In the genomic region with DNA sequence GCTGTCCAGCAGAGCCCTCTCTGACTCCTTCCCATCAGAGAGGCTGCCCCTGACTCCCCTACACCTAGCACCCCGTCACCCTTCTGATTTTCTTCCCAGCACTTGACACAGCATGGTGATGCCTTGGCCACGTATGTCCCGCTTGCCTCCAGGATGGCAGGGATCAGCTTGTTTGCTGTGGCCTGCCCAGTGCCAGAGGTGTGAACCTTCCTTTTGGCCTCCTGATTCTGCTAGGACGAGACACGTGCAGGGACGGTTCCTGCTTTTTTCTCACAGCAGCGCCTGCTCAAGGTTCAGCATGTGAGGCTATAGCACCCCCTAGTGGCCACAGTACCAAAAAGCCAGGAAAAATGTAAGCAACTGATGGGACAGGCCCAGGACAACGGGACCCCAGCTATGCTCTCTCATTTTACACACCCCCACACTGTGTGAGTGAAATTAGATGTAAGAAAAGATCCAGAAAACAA, we compare ENCODE assay signal across 7 mouse cellular contexts.
A peak's percentile ranks its signal among the peaks of the same experiment; 100 is the strongest.
DNase-seq lines count a peak whose midpoint lies in the region; ATAC-seq and TF ChIP-seq lines count a peak whose summit lies in the region.

No protein-coding gene starts in this region.

- H3K27ac ChIP-seq in embryonic facial prominence, embryonic 10.5 days (replicated peaks) = no peak overlapping the region
- H3K27ac ChIP-seq in heart, adult 2 months = no peak overlapping the region; the same call in 1 of the 2 replicates
- H3K27ac ChIP-seq in kidney, adult 2 months (ENCODE audit: insufficient read depth, low read depth, low read length) = no peak overlapping the region
- H3K27ac ChIP-seq in limb, embryonic 12.5 days = no peak overlapping the region
- H3K27ac ChIP-seq in midbrain, embryonic 15.5 days = no peak overlapping the region

- peak; percentile 89 for DNase-seq in adrenal gland, postnatal 14 days
- DNase-seq in embryonic facial prominence, embryonic 10.5 days (ENCODE audit: low spot score) = peak; percentile 87
- DNase-seq in heart, adult 2 months = peak; percentile 82 to 83
- DNase-seq in kidney, adult 2 months = peak; percentile 87
- peak; percentile 51 to 79 for DNase-seq in spleen, adult 18-20 months

- H3K9me3 ChIP-seq in embryonic facial prominence, embryonic 10.5 days = no peaks in the 10 kb centered on the region
- H3K9me3 ChIP-seq in limb, embryonic 12.5 days = no peaks in the 10 kb centered on the region
- H3K9me3 ChIP-seq in midbrain, embryonic 15.5 days = no peaks in the 10 kb centered on the region

- no peaks in the 10 kb centered on the region for H3K36me3 ChIP-seq in embryonic facial prominence, embryonic 10.5 days (replicated peaks)
- no peaks in the 10 kb centered on the region for H3K36me3 ChIP-seq in heart, adult 2 months (ENCODE audit: control insufficient read depth, insufficient read depth, low read length)
- no peaks in the 10 kb centered on the region for H3K36me3 ChIP-seq in kidney, adult 2 months (ENCODE audit: control insufficient read depth, insufficient read depth, low read length)
- no peaks in the 10 kb centered on the region for H3K36me3 ChIP-seq in limb, embryonic 12.5 days
- H3K36me3 ChIP-seq in midbrain, embryonic 15.5 days (replicated peaks) = no peaks in the 10 kb centered on the region

- TF ChIP-seq EP300 in heart, adult 2 months (IDR thresholded peaks at IDR 0.05; ENCODE audit: insufficient read depth, low read depth, low read length) = peak; percentile 91

- TF ChIP-seq POLR2A in heart, adult 2 months (IDR thresholded peaks at IDR 0.05; ENCODE audit: insufficient read depth, low read depth, low read length) = no peak
- no peak for TF ChIP-seq POLR2A in kidney, adult 2 months (IDR thresholded peaks at IDR 0.05; ENCODE audit: low read depth, low read length)

- peaks cover 25% of the 10 kb centered on the region for H3K4me1 ChIP-seq in embryonic facial prominence, embryonic 10.5 days
- peaks cover 7% of the 10 kb centered on the region for H3K4me1 ChIP-seq in heart, adult 2 months (ENCODE audit: control insufficient read depth, insufficient read depth, low read length)
- H3K4me1 ChIP-seq in kidney, adult 2 months (ENCODE audit: control insufficient read depth, insufficient read depth, low read length) = peaks cover 19% of the 10 kb centered on the region
- peaks cover 39% of the 10 kb centered on the region for H3K4me1 ChIP-seq in limb, embryonic 12.5 days (replicated peaks)
- H3K4me1 ChIP-seq in midbrain, embryonic 15.5 days = peaks cover 13% of the 10 kb centered on the region

- peak; percentile 88 for TF ChIP-seq CTCF in heart, adult 2 months (IDR thresholded peaks at IDR 0.05)
- peak; percentile 90 for TF ChIP-seq CTCF in kidney, adult 2 months (conservative IDR thresholded peaks at IDR 0.05; ENCODE audit: insufficient read depth, insufficient read length, low read depth, low read length)

- peak overlapping the region; percentile 39 for H3K4me2 ChIP-seq in limb, embryonic 12.5 days
- H3K4me2 ChIP-seq in midbrain, embryonic 15.5 days = peak overlapping the region; percentile 33

- peak; percentile 43; the same call in 1 of the 2 replicates for ATAC-seq in limb, embryonic 12.5 days (ENCODE audit: insufficient number of reproducible peaks, insufficient read depth, low FRiP score, low TSS enrichment, low read depth)
- ATAC-seq in midbrain, embryonic 15.5 days (replicated peaks) = peak; percentile 69

- WGBS in embryonic facial prominence, embryonic 10.5 days = 10% methylated on average over 8 of the region's 8 CpGs
- WGBS in heart, adult 2 months = 12% methylated on average over 8 of the region's 8 CpGs
- 11% methylated on average over 8 of the region's 8 CpGs for WGBS in kidney, adult 2 months
- WGBS in limb, embryonic 12.5 days = 7% methylated on average over 8 of the region's 8 CpGs
- 15% methylated on average over 8 of the region's 8 CpGs for WGBS in midbrain, embryonic 15.5 days

- H3K79me2 ChIP-seq in heart, adult 2 months (replicated peaks; ENCODE audit: control insufficient read depth, insufficient read depth, low read length) = no peaks in the 10 kb centered on the region

- peak overlapping the region; percentile 38 for H3K4me3 ChIP-seq in embryonic facial prominence, embryonic 10.5 days
- H3K4me3 ChIP-seq in heart, adult 2 months = no peak overlapping the region
- H3K4me3 ChIP-seq in kidney, adult 2 months (ENCODE audit: insufficient read depth, low read depth, low read length) = no peak overlapping the region
- H3K4me3 ChIP-seq in limb, embryonic 12.5 days (replicated peaks) = no peak overlapping the region
- no peak overlapping the region for H3K4me3 ChIP-seq in midbrain, embryonic 15.5 days

- no peak overlapping the region for H3K9ac ChIP-seq in heart, adult 2 months (ENCODE audit: low read depth, low read length)
- H3K9ac ChIP-seq in limb, embryonic 12.5 days (replicated peaks) = no peak overlapping the region
- no peak overlapping the region for H3K9ac ChIP-seq in midbrain, embryonic 15.5 days

- H3K27me3 ChIP-seq in embryonic facial prominence, embryonic 10.5 days (replicated peaks; ENCODE audit: low read depth, poor library complexity, severe bottlenecking) = peaks cover 34% of the 10 kb centered on the region
- no peaks in the 10 kb centered on the region for H3K27me3 ChIP-seq in heart, adult 2 months (ENCODE audit: control insufficient read depth, insufficient read depth, low read length)
- H3K27me3 ChIP-seq in kidney, adult 2 months (replicated peaks; ENCODE audit: control insufficient read depth, insufficient read depth, low read length) = no peaks in the 10 kb centered on the region
- H3K27me3 ChIP-seq in limb, embryonic 12.5 days = peaks cover 10% of the 10 kb centered on the region
- no peaks in the 10 kb centered on the region; the same call in 1 of the 2 replicates for H3K27me3 ChIP-seq in midbrain, embryonic 15.5 days (replicated peaks)

- intact Hi-C loops in heart, adult 2 months (cut with DNase I) = loop anchor here (1.0 to 5.0 kb wide), 6 partner anchors 108 to 821 kb away; a partner anchor contains a TSS
